Mouse (Mus musculus) thymus, adult 2 months (tissue): Measurements from ENCODE around the gene Rhbdd1.

Experiments
- CTCF ChIP-seq: fragments of 200-500 bp; IDR thresholded peaks from 2 replicates; pipeline ENCODE4 v1.5.1; 2012; ENCODE audit warnings: mild to moderate bottlenecking, control low read depth, low read length, moderate library complexity, borderline replicate concordance; ENCODE audit not compliant: control insufficient read depth, poor library complexity, insufficient read depth; ENCODE audit errors: extremely low read depth
- POLR2A ChIP-seq: fragments of 200-500 bp; IDR thresholded peaks from 2 replicates; pipeline ENCODE4 v1.6.1; 2012; ENCODE audit warnings: mild to moderate bottlenecking, low read length, control low read depth, moderate library complexity; ENCODE audit not compliant: control insufficient read depth, poor library complexity, insufficient read depth; ENCODE audit errors: extremely low read depth

DNA sequence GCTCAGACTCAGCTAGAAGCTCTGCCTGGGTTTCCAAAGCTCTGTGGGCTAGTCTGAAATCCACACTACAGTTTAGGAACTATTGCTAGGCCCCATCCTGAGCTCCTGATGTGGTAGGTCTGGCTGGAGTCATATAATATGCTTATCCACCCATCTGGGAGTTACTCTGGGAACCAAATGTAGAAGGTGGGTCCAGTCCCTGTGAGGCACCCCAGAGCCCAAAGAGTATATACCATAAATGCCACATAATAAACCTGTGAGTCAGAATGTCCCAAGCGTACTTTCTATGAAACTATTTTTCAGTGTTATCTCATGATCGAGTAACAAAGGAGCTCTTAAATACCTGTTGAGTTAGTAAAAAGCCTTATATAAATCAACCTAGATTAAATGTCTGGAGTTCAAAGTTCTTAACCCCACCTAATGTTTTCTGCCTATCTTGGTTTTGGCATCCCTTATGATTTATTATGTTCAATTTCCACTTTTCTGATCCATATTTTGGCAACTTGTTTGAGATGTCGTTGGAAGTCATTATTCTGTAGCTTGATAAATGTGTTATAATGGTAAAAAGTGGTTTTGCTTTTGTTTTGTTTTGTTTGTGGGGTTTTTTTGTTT is 98.3 kb downstream of the Rhbdd1 start:
- no peak for TF ChIP-seq CTCF
- no peak for TF ChIP-seq POLR2A
